Mouse (Mus musculus) olfactory bulb, adult 2 months (tissue): ENCODE results near the gene S100a6.

Source experiments
- CTCF ChIP-seq: fragments of 200-500 bp; IDR thresholded peaks from 2 replicates; pipeline ENCODE4 v1.5.1; 2012; ENCODE audit warnings: low read depth, mild to moderate bottlenecking, low read length, moderate library complexity; ENCODE audit not compliant: insufficient read depth
- POLR2A ChIP-seq: fragments of 200-500 bp; IDR thresholded peaks from 2 replicates; pipeline ENCODE4 v1.6.1; 2012; ENCODE audit warnings: mild to moderate bottlenecking, low read depth, low read length, moderate library complexity; ENCODE audit not compliant: insufficient read depth

- TF ChIP-seq POLR2A = no peak
- no peak for TF ChIP-seq CTCF
These were observed 26.0 kb downstream of the S100a6 start for GRCm38 (mm10) chr3:90638511-90639275.
